Mouse (Mus musculus) cerebellum, adult 18-20 months (tissue): Measurements from ENCODE around the gene F2rl3.

Experiments
- DNase-seq, 2 experiments: peaks; one replicate each; pipeline ENCODE4 v3.0.0; 2021

The F2rl3 gene

GRCm38 (mm10) chr8:72761322-72762051, at the start of gene F2rl3:
Gene F2rl3 (plus strand): TSS chr8:72761880.
- no peak for DNase-seq

GRCm38 (mm10) chr8:72712569-72712968, 49.1 kb upstream of the F2rl3 start:
- no peak for DNase-seq

- DNase-seq, result no peak
Observed at GRCm38 (mm10) chr8:72716594-72716993, 45.1 kb upstream of the F2rl3 start.

- no peak for DNase-seq
Observed at GRCm38 (mm10) chr8:72720541-72720940, 41.1 kb upstream of the F2rl3 start.

GRCm38 (mm10) chr8:72722769-72723650, 38.7 kb upstream of the F2rl3 start, which contains the start of gene Sin3b:
Gene Sin3b (plus strand): TSS chr8:72723285.
- DNase-seq, result peak; percentile 93 to 95

GRCm38 (mm10) chr8:72723651-72724001, 38.1 kb upstream of the F2rl3 start:
- DNase-seq, result peak; percentile 21 to 28

- no peak for DNase-seq
Observed at GRCm38 (mm10) chr8:72728636-72729035, 33.0 kb upstream of the F2rl3 start.

- DNase-seq, result no peak
Observed at GRCm38 (mm10) chr8:72735001-72735400, 26.7 kb upstream of the F2rl3 start.

- DNase-seq, result no peak
Observed at GRCm38 (mm10) chr8:72736868-72737267, 24.8 kb upstream of the F2rl3 start.

- peak; percentile 64 to 65 for DNase-seq
Observed at GRCm38 (mm10) chr8:72746061-72746460, 15.6 kb upstream of the F2rl3 start.

- no peak for DNase-seq
Observed at GRCm38 (mm10) chr8:72749846-72750245, 11.8 kb upstream of the F2rl3 start.

GRCm38 (mm10) chr8:72750266-72750665, 11.4 kb upstream of the F2rl3 start:
- no peak for DNase-seq

GRCm38 (mm10) chr8:72751126-72751525, 10.6 kb upstream of the F2rl3 start:
- no peak for DNase-seq

- DNase-seq, result no peak
Observed at GRCm38 (mm10) chr8:72752289-72752688, 9.4 kb upstream of the F2rl3 start.

- DNase-seq, result no peak
Observed at GRCm38 (mm10) chr8:72753165-72753564, 8.5 kb upstream of the F2rl3 start.

GRCm38 (mm10) chr8:72753781-72754180, 7.9 kb upstream of the F2rl3 start:
- peak in 1 of 2 experiments; percentile 1 for DNase-seq

GRCm38 (mm10) chr8:72756031-72756430, 5.6 kb upstream of the F2rl3 start:
- peak in 1 of 2 experiments; percentile 0 for DNase-seq

- DNase-seq, result peak in 1 of 2 experiments; percentile 8
Observed at GRCm38 (mm10) chr8:72756771-72757390, 4.8 kb upstream of the F2rl3 start.

- DNase-seq, result peak in 1 of 2 experiments; percentile 1
Observed at GRCm38 (mm10) chr8:72757426-72758195, 4.1 kb upstream of the F2rl3 start.

GRCm38 (mm10) chr8:72758310-72758709, 3.4 kb upstream of the F2rl3 start:
- DNase-seq, result peak in 1 of 2 experiments; percentile 0

GRCm38 (mm10) chr8:72760216-72760615, 1.5 kb upstream of the F2rl3 start:
- no peak for DNase-seq

- no peak for DNase-seq
Observed at GRCm38 (mm10) chr8:72762306-72762705, 626 bp downstream of the F2rl3 start.

- DNase-seq, result no peak
Observed at GRCm38 (mm10) chr8:72765696-72766095, 4.0 kb downstream of the F2rl3 start.
